Mouse (Mus musculus) ES-Bruce4 (cell line): Measurements from ENCODE around the gene Elf2. TPM values are rescaled to one million over a fixed set of nuclear protein-coding genes. Genes with fewer than 3 reads are reported as not detected.

Source experiments
- H3K27ac ChIP-seq: 2 replicates; pipeline ENCODE4 v1.5.1; 2012; ENCODE audit warnings: low read length, inconsistent platforms; ENCODE audit not compliant: insufficient read depth
- H3K27me3 ChIP-seq: 2 replicates; pipeline ENCODE4 v1.6.1; 2012; ENCODE audit warnings: mild to moderate bottlenecking, low read length, inconsistent platforms; ENCODE audit not compliant: control insufficient read depth, poor library complexity, insufficient read depth, severe bottlenecking
- H3K36me3 ChIP-seq: 2 replicates; pipeline ENCODE4 v1.6.1; 2012; ENCODE audit warnings: inconsistent platforms, mild to moderate bottlenecking, low read length, moderate library complexity; ENCODE audit not compliant: control insufficient read depth, poor library complexity, insufficient read depth, severe bottlenecking
- H3K4me1 ChIP-seq: one replicate; pipeline ENCODE4 v1.8.1; 2011; ENCODE audit warnings: low read length; ENCODE audit not compliant: control insufficient read depth, insufficient read depth
- H3K4me3 ChIP-seq: 2 replicates; pipeline ENCODE4 v1.5.1; 2011; ENCODE audit warnings: low read depth, mild to moderate bottlenecking, low read length
- H3K9ac ChIP-seq: 2 replicates; pipeline ENCODE4 v1.6.1; 2012; ENCODE audit warnings: low read depth, mild to moderate bottlenecking, inconsistent platforms; ENCODE audit not compliant: poor library complexity, severe bottlenecking
- H3K9me3 ChIP-seq: replicated peaks from 2 replicates; pipeline ENCODE4 v1.6.1; 2012; ENCODE audit warnings: mild to moderate bottlenecking, low read length, inconsistent platforms; ENCODE audit not compliant: control insufficient read depth, poor library complexity, insufficient read depth, severe bottlenecking
- EP300 ChIP-seq: IDR thresholded peaks from 2 replicates; pipeline ENCODE4 v1.6.1; 2011; ENCODE audit warnings: low read depth, low read length; ENCODE audit not compliant: insufficient read depth
- POLR2A ChIP-seq: IDR thresholded peaks from one replicate; pipeline ENCODE4 v1.8.1; 2011; ENCODE audit warnings: low read length; ENCODE audit not compliant: insufficient read depth
- polyA plus RNA-seq: library from polyadenylated mRNA; stranded (reverse); fragments of >200 nt; gene quantifications from 2 replicates; pipeline ENCODE4 v1.2.4, GENCODE M21; 2011; ENCODE audit warnings: low read depth; ENCODE audit not compliant: missing spikeins, insufficient read depth, insufficient read length

Gene Elf2
- polyA plus RNA-seq, 1 experiment: 57.7 TPM

GRCm38 (mm10) chr3:51203906-51204305 lies 136.6 kb downstream of the Elf2 start:
- H3K9me3 ChIP-seq: no peaks in the 10 kb centered on the region
- H3K36me3 ChIP-seq: no peaks in the 10 kb centered on the region
- peaks cover 4% of the 10 kb centered on the region for H3K4me1 ChIP-seq
- TF ChIP-seq POLR2A: no peak
- TF ChIP-seq EP300: no peak
- H3K27ac ChIP-seq: no peak overlapping the region
- H3K9ac ChIP-seq: no peak overlapping the region
- H3K4me3 ChIP-seq: no peak overlapping the region
- H3K27me3 ChIP-seq: no peaks in the 10 kb centered on the region

Other genes starting within 250 kb of the Elf2 start
- 33.7 and 35.6 TPM in 2 replicates for gene Noct, start 116.2 kb downstream of the Elf2 start, polyA plus RNA-seq
- 8.3 and 9.8 TPM in 2 replicates for gene Mgarp, start 56.1 kb upstream of the Elf2 start, polyA plus RNA-seq
- gene Ndufc1, start 68.3 kb upstream of the Elf2 start, polyA plus RNA-seq: 194 and 196 TPM in 2 replicates
- 173 and 197 TPM in 2 replicates for gene Naa15, start 74.5 kb upstream of the Elf2 start, polyA plus RNA-seq
- 6.7 and 7.7 TPM in 2 replicates for gene Rab33b, start 143.3 kb upstream of the Elf2 start, polyA plus RNA-seq
- 46.1 and 48.1 TPM in 2 replicates for gene Setd7, start 220.2 kb upstream of the Elf2 start, polyA plus RNA-seq